ENCODE assay signal across 29 mouse cellular contexts in the genomic region with DNA sequence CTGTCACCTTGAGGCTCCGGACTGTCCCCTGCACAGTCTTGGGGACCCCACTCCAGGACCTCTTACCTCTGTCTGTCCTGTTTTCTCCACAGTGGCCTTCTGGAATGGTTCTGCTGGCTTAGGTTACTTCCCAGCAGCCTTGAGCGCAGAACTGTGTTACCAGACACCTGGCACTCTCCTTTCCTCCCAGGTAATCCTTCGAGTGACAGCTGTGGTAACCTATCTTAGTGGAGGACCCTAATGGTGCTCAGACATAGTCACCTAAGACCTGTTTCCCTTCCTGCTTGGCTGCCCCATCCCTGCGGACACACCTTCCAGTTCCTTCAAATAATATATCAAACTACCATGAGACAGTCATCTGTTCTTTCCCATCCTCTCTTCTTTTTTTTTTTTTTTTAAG. TPM values are rescaled to one million over a fixed set of nuclear protein-coding genes. Genes with fewer than 3 reads are reported as not detected.
"Had no signal": no experiment of that assay in that cellular context is flagged by ENCODE, and none has a peak within 500 bp of the region (broad histone marks: within the 10 kb centered on the region; RNA-seq: fewer than 3 reads in every experiment).

A gene (minus strand): TSS at position 101 of the 400 bp plus-strand sequence.

- H3K9me3 ChIP-seq: limb, embryonic 10.5 days; limb, embryonic 13.5 days; neural tube, embryonic 13.5 days had no signal

- H3K36me3 ChIP-seq: limb, embryonic 10.5 days; limb, embryonic 13.5 days; neural tube, embryonic 13.5 days had no signal

- H3K27ac ChIP-seq: limb, embryonic 10.5 days; limb, embryonic 13.5 days; liver, embryonic 14.5 days; macrophage; neural tube, embryonic 13.5 days had no signal

- H3K4me3 ChIP-seq: limb, embryonic 10.5 days; limb, embryonic 13.5 days; myocyte; neural tube, embryonic 13.5 days had no signal

- H3K9ac ChIP-seq: limb, embryonic 13.5 days; liver, embryonic 14.5 days; liver, postnatal 0 days; lung, embryonic 14.5 days; neural tube, embryonic 13.5 days had no signal

- ATAC-seq: intestine, embryonic 16.5 days; lung, postnatal 0 days; midbrain, embryonic 16.5 days had no signal

- H3K27me3 ChIP-seq: limb, embryonic 13.5 days; neural tube, embryonic 13.5 days had no signal

- H3K4me2 ChIP-seq: limb, embryonic 13.5 days; lung, embryonic 14.5 days; neural tube, embryonic 13.5 days had no signal

- DNase-seq: kidney, adult 18-20 months; kidney, adult 9 months; kidney, postnatal 14 days; kidney, postnatal 4 days; liver; lung, embryonic 14.5 days; retina, postnatal 1 day; thymus, postnatal 25 days had no signal

RNA-seq across cellular contexts. Expression of the gene that starts here (rescaled TPM):
- total RNA-seq: layer of hippocampus, adult 18-20 months; layer of hippocampus, postnatal 14 days; left cerebral cortex, adult 8-10 months; left cerebral cortex, postnatal 25 days; megakaryocyte, adult 5-6 weeks; monocyte, adult 5-6 weeks; neutrophil, adult 5-6 weeks had no signal
- polyA plus RNA-seq: intestine, embryonic 16.5 days; kidney, embryonic 16.5 days; limb, embryonic 10.5 days; limb, embryonic 13.5 days; liver, embryonic 14.5 days; liver, postnatal 0 days; lung, embryonic 14.5 days; lung, postnatal 0 days; macrophage; midbrain, embryonic 16.5 days; myocyte; neural tube, embryonic 13.5 days; small intestine, adult 2 months; spleen, adult 2 months; stomach, embryonic 16.5 days had no signal
